Mouse (Mus musculus): ENCODE results near the gene Fmnl1.

DNA sequence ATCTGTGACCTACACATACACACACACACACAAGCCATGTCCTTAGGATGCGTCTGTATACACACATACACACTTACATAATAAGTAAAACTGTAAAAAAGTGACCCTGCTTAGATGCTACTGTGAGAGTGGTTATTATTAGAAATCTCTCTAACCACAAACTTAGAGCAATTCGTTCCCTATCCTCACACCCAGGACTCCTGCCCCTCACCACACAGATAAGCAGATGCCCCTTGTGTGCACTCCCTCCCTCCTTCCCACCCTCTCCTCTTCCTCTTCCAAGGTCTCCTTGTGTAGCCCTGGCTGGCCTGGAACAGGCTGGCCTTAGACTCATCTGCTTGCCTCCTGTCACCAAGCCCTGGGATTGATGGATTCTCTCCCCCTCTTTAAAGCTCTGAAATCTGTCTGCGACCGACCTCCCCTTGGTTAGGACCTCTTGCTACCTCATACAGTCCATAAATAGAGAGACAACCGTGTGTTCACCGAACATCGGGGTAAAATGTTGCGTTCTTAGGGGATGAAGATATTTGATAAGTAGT lies 34.8 kb upstream of the Fmnl1 start:
- no peak for TF ChIP-seq CTCF (IDR thresholded peaks at IDR 0.05; ENCODE audit: insufficient read depth, low read length)
- TF ChIP-seq POLR2A (IDR thresholded peaks at IDR 0.05; ENCODE audit: borderline replicate concordance, extremely low read depth, low read depth, low read length) = no peak
